Mouse (Mus musculus): ENCODE measurements at regions not wholly inside any gene's neighbourhood (a gene's known extent, or its start where the extent isn't known, plus 50 kb on each side); places are given as distances from the start of the nearest gene placed in this dataset.

DNA sequence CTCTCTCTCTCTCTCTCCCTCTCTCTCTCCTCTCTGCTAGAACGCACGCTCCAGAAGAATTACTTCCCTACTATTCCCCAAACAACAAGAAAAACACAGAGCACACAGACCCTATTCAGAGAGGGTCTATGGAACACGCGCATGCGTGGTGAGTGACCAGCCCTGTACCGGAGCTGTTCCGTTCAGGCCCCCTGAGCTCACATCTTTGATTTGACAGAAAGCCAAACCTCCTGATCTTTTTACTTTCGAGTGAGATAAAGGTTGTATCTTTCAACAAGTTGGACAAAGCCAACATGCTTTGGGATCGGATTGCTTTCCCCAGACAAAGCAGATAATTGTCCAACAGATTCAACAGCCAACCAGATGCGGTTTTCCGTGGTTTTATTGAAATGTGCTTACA lies 320.9 kb downstream of the Agtpbp1 start:
- no peak for TF ChIP-seq CTCF (conservative IDR thresholded peaks at IDR 0.05; ENCODE audit: insufficient read depth, insufficient read length, low read depth, low read length)
- TF ChIP-seq POLR2A (IDR thresholded peaks at IDR 0.05; ENCODE audit: low read depth, low read length), result no peak

Data from kidney, adult 2 months (tissue).